Mouse (Mus musculus) lung, embryonic 15.5 days (tissue): ENCODE data around the gene Gpc5. TPM values are rescaled to one million over a fixed set of nuclear protein-coding genes. Genes with fewer than 3 reads are reported as not detected.

Experiments used
- ATAC-seq: fragments of 200-750 bp; cut with Nextera tagmentation; 2 replicates; pipeline ENCODE4 v1.8.0; 2017; ENCODE audit warnings: moderate number of reproducible peaks, borderline replicate concordance; ENCODE audit not compliant: low FRiP score, low TSS enrichment; ENCODE audit errors: extremely low read depth
- H3K27ac ChIP-seq: fragments of 300-500 bp; sonication (generic); 2 replicates; pipeline ENCODE4 v1.5.1; 2015; ENCODE audit warnings: moderate library complexity, mild to moderate bottlenecking, inconsistent platforms
- H3K27me3 ChIP-seq: fragments of 300-500 bp; sonication (generic); 2 replicates; pipeline ENCODE4 v1.6.1; 2015; ENCODE audit warnings: inconsistent platforms
- H3K36me3 ChIP-seq: fragments of 300-500 bp; sonication (generic); 2 replicates; pipeline ENCODE4 v1.6.1; 2015; ENCODE audit warnings: inconsistent platforms
- H3K4me1 ChIP-seq: fragments of 300-500 bp; sonication (generic); 2 replicates; pipeline ENCODE4 v1.6.1; 2015; ENCODE audit warnings: inconsistent platforms
- H3K4me2 ChIP-seq: fragments of 300-500 bp; sonication (generic); 2 replicates; pipeline ENCODE4 v1.6.1; 2015; ENCODE audit warnings: inconsistent platforms, mild to moderate bottlenecking, moderate library complexity
- H3K4me3 ChIP-seq: fragments of 300-500 bp; sonication (generic); 2 replicates; pipeline ENCODE4 v1.5.1; 2015; ENCODE audit warnings: mild to moderate bottlenecking, inconsistent platforms
- H3K9ac ChIP-seq: fragments of 300-500 bp; sonication (generic); 2 replicates; pipeline ENCODE4 v1.6.1; 2015; ENCODE audit warnings: inconsistent platforms
- H3K9me3 ChIP-seq: fragments of 300-500 bp; sonication (generic); 2 replicates; pipeline ENCODE4 v1.6.1; 2016; ENCODE audit warnings: inconsistent platforms
- WGBS: fragments of 180-500 bp; shearing (Covaris S2); methylation state at CpG from one replicate; pipeline ENCODE4 v1.1.7; 2015; 5-methylcytosine and 5-hydroxymethylcytosine counted together
- polyA plus RNA-seq: library from polyadenylated mRNA; unstranded; fragments of >200 nt; fragmentation: Nextera tagmentation; extraction: Ambion mirVana; gene quantifications from 2 replicates; pipeline ENCODE4 v1.2.1, GENCODE M21; 2015

Gene Gpc5
- polyA plus RNA-seq, 1 experiment from 2014 or later: 0.12 TPM

- Histone ChIP-seq H3K4me1 (no peaks in the 10 kb centered on the region), H3K9ac (no peak overlapping the region), H3K27me3 (no peaks in the 10 kb centered on the region), H3K36me3 (no peaks in the 10 kb centered on the region), H3K4me3 (no peak overlapping the region), H3K9me3 (no peaks in the 10 kb centered on the region), H3K4me2 (no peak overlapping the region), H3K27ac (no peak overlapping the region)
- ATAC-seq: no peak; the same call in 1 of the 2 replicates
- 60% methylated on average over 8 of the region's 8 CpGs for WGBS
These were observed 508.4 kb downstream of the Gpc5 start for GRCm38 (mm10) chr14:115600259-115601029.

GRCm38 (mm10) chr14:115614154-115614553 lies 522.1 kb downstream of the Gpc5 start:
- Histone ChIP-seq H3K9me3 (no peaks in the 10 kb centered on the region), H3K27ac (no peak overlapping the region), H3K36me3 (no peaks in the 10 kb centered on the region), H3K4me3 (no peak overlapping the region), H3K4me1 (no peaks in the 10 kb centered on the region), H3K4me2 (no peak overlapping the region), H3K27me3 (no peaks in the 10 kb centered on the region), H3K9ac (no peak overlapping the region)
- WGBS: 58% methylated on average over 4 of the region's 4 CpGs
- no peak for ATAC-seq

GRCm38 (mm10) chr14:115616305-115616704 lies 524.3 kb downstream of the Gpc5 start:
- Histone ChIP-seq H3K4me1 (no peaks in the 10 kb centered on the region), H3K36me3 (no peaks in the 10 kb centered on the region), H3K9me3 (no peaks in the 10 kb centered on the region), H3K27me3 (no peaks in the 10 kb centered on the region), H3K27ac (no peak overlapping the region), H3K4me2 (no peak overlapping the region), H3K4me3 (no peak overlapping the region), H3K9ac (no peak overlapping the region)
- ATAC-seq: no peak
- 41% methylated on average over 2 of the region's 2 CpGs for WGBS

- H3K4me3 ChIP-seq: no peak overlapping the region
- WGBS: 51% methylated on average over 7 of the region's 7 CpGs
These were observed 524.8 kb downstream of the Gpc5 start for GRCm38 (mm10) chr14:115616846-115617245.

GRCm38 (mm10) chr14:115620473-115620872 lies 528.5 kb downstream of the Gpc5 start:
- no peaks in the 10 kb centered on the region for H3K27me3 ChIP-seq
- no peak for ATAC-seq
- H3K4me1 ChIP-seq: no peaks in the 10 kb centered on the region
- no peaks in the 10 kb centered on the region for H3K9me3 ChIP-seq
- H3K4me2 ChIP-seq: no peak overlapping the region
- H3K9ac ChIP-seq: no peak overlapping the region
- no peak overlapping the region for H3K4me3 ChIP-seq
- no peak overlapping the region for H3K27ac ChIP-seq
- no peaks in the 10 kb centered on the region for H3K36me3 ChIP-seq

More at GRCm38 (mm10) chr14:115616846-115617245, 524.8 kb downstream of the Gpc5 start:
- H3K4me2 ChIP-seq: no peak overlapping the region
- no peaks in the 10 kb centered on the region for H3K4me1 ChIP-seq
- no peaks in the 10 kb centered on the region for H3K36me3 ChIP-seq
- no peak for ATAC-seq
- H3K27me3 ChIP-seq: no peaks in the 10 kb centered on the region
- no peak overlapping the region for H3K9ac ChIP-seq
- H3K27ac ChIP-seq: no peak overlapping the region
- no peaks in the 10 kb centered on the region for H3K9me3 ChIP-seq

GRCm38 (mm10) chr14:115631160-115631898 lies 539.3 kb downstream of the Gpc5 start:
- Histone ChIP-seq H3K27ac (no peak overlapping the region), H3K9me3 (no peaks in the 10 kb centered on the region), H3K27me3 (no peaks in the 10 kb centered on the region), H3K36me3 (no peaks in the 10 kb centered on the region), H3K4me2 (no peak overlapping the region), H3K4me3 (no peak overlapping the region), H3K4me1 (no peaks in the 10 kb centered on the region), H3K9ac (no peak overlapping the region)
- ATAC-seq: no peak
- 81% methylated on average over 7 of the region's 7 CpGs for WGBS

GRCm38 (mm10) chr14:115633311-115633710 lies 541.3 kb downstream of the Gpc5 start:
- no peaks in the 10 kb centered on the region for H3K27me3 ChIP-seq
- no peak for ATAC-seq
- 79% methylated on average over 1 of the region's 1 CpGs for WGBS
- no peak overlapping the region for H3K4me2 ChIP-seq
- H3K27ac ChIP-seq: no peak overlapping the region
- no peaks in the 10 kb centered on the region for H3K4me1 ChIP-seq
- H3K9ac ChIP-seq: no peak overlapping the region
- H3K4me3 ChIP-seq: no peak overlapping the region
- H3K36me3 ChIP-seq: no peaks in the 10 kb centered on the region
- no peaks in the 10 kb centered on the region for H3K9me3 ChIP-seq

- Histone ChIP-seq H3K27me3 (no peaks in the 10 kb centered on the region), H3K9ac (no peak overlapping the region), H3K27ac (no peak overlapping the region), H3K36me3 (no peaks in the 10 kb centered on the region), H3K4me3 (no peak overlapping the region), H3K4me2 (no peak overlapping the region), H3K9me3 (no peaks in the 10 kb centered on the region), H3K4me1 (no peaks in the 10 kb centered on the region)
- no peak for ATAC-seq
- 78% methylated on average over 2 of the region's 2 CpGs for WGBS
These were observed 587.9 kb downstream of the Gpc5 start for GRCm38 (mm10) chr14:115679875-115680274.

- WGBS: 85% methylated on average over 1 of the region's 1 CpGs
- H3K4me2 ChIP-seq: no peak overlapping the region
- H3K4me1 ChIP-seq: no peaks in the 10 kb centered on the region
- H3K27me3 ChIP-seq: no peaks in the 10 kb centered on the region
- H3K9ac ChIP-seq: no peak overlapping the region
- H3K27ac ChIP-seq: no peak overlapping the region
- no peak overlapping the region for H3K4me3 ChIP-seq
- no peaks in the 10 kb centered on the region for H3K9me3 ChIP-seq
- no peak for ATAC-seq
- no peaks in the 10 kb centered on the region for H3K36me3 ChIP-seq
These were observed 654.0 kb downstream of the Gpc5 start for GRCm38 (mm10) chr14:115746013-115746412.

GRCm38 (mm10) chr14:115760241-115760640 lies 668.2 kb downstream of the Gpc5 start:
- H3K36me3 ChIP-seq: no peaks in the 10 kb centered on the region
- no peak for ATAC-seq
- no peak overlapping the region for H3K4me3 ChIP-seq
- H3K4me2 ChIP-seq: no peak overlapping the region
- H3K27ac ChIP-seq: no peak overlapping the region
- no peaks in the 10 kb centered on the region for H3K4me1 ChIP-seq
- H3K27me3 ChIP-seq: no peaks in the 10 kb centered on the region
- H3K9ac ChIP-seq: no peak overlapping the region
- H3K9me3 ChIP-seq: no peaks in the 10 kb centered on the region
- WGBS: 44% methylated on average over 5 of the region's 5 CpGs

- WGBS: 72% methylated on average over 7 of the region's 7 CpGs
- H3K36me3 ChIP-seq: no peaks in the 10 kb centered on the region
- H3K27me3 ChIP-seq: no peaks in the 10 kb centered on the region
- no peak overlapping the region for H3K9ac ChIP-seq
- H3K4me3 ChIP-seq: no peak overlapping the region
- no peak overlapping the region for H3K4me2 ChIP-seq
- no peak for ATAC-seq
- no peak overlapping the region for H3K27ac ChIP-seq
- no peaks in the 10 kb centered on the region for H3K9me3 ChIP-seq
- H3K4me1 ChIP-seq: no peaks in the 10 kb centered on the region
These were observed 687.6 kb downstream of the Gpc5 start for GRCm38 (mm10) chr14:115779382-115780177.

- Histone ChIP-seq H3K36me3 (no peaks in the 10 kb centered on the region), H3K4me1 (no peaks in the 10 kb centered on the region), H3K4me2 (no peak overlapping the region), H3K27ac (no peak overlapping the region), H3K4me3 (no peak overlapping the region), H3K9me3 (no peaks in the 10 kb centered on the region), H3K27me3 (no peaks in the 10 kb centered on the region), H3K9ac (no peak overlapping the region)
- no peak for ATAC-seq
- 7% methylated on average over 2 of the region's 2 CpGs for WGBS
These were observed 712.7 kb downstream of the Gpc5 start for GRCm38 (mm10) chr14:115804751-115805150.
